Mouse (Mus musculus) common myeloid progenitor, adult 5-6 weeks (primary cell): ENCODE results near the gene Amdhd1. TPM values are rescaled to one million over a fixed set of nuclear protein-coding genes. Genes with fewer than 3 reads are reported as not detected.

Experiments
- ATAC-seq: replicated peaks from 2 replicates; pipeline ENCODE4 v1.8.0; 2016; ENCODE audit warnings: low read depth, mild to moderate bottlenecking, moderate TSS enrichment, inconsistent platforms; ENCODE audit not compliant: poor library complexity, severe bottlenecking
- total RNA-seq: library from RNA; stranded (forward); fragments of 200-1000, 187-1606 nt; gene quantifications from 2 replicates; pipeline ENCODE4 v1.2.3, GENCODE M21; 2017

Amdhd1 gene
- total RNA-seq, 1 experiment from 2014 or later, result not detected

GRCm38 (mm10) chr10:93541585-93541984, 1.8 kb upstream of the Amdhd1 start:
- peak; percentile 45 for ATAC-seq

- peak; percentile 13; the same call in 1 of the 2 replicates for ATAC-seq
Observed at GRCm38 (mm10) chr10:93540431-93541210, 788 bp upstream of the Amdhd1 start, which contains the start of gene Ccdc38. Gene Ccdc38, plus strand, starts transcription at chr10:93540632.

- ATAC-seq, result no peak
Observed at GRCm38 (mm10) chr10:93538818-93539217, 1.0 kb downstream of the Amdhd1 start.

GRCm38 (mm10) chr10:93538287-93538686, 1.5 kb downstream of the Amdhd1 start:
- ATAC-seq, result no peak

- no peak for ATAC-seq
Observed at GRCm38 (mm10) chr10:93525329-93525728, 14.5 kb downstream of the Amdhd1 start.

- peak; percentile 79 for ATAC-seq
Observed at GRCm38 (mm10) chr10:93520994-93521393, 18.8 kb downstream of the Amdhd1 start.

GRCm38 (mm10) chr10:93519756-93520155, 20.1 kb downstream of the Amdhd1 start:
- ATAC-seq, result no peak

- no peak for ATAC-seq
Observed at GRCm38 (mm10) chr10:93519159-93519558, 20.7 kb downstream of the Amdhd1 start.

- ATAC-seq, result no peak
Observed at GRCm38 (mm10) chr10:93518620-93519019, 21.2 kb downstream of the Amdhd1 start.

GRCm38 (mm10) chr10:93518186-93518585, 21.6 kb downstream of the Amdhd1 start:
- no peak for ATAC-seq

GRCm38 (mm10) chr10:93517754-93518153, 22.1 kb downstream of the Amdhd1 start:
- no peak for ATAC-seq

GRCm38 (mm10) chr10:93515927-93516326, 23.9 kb downstream of the Amdhd1 start:
- no peak for ATAC-seq

GRCm38 (mm10) chr10:93515419-93515818, 24.4 kb downstream of the Amdhd1 start:
- ATAC-seq, result 0 out of 2 replicates have a peak, but pooled peaks have one; percentile 50

GRCm38 (mm10) chr10:93509532-93510153, 30.2 kb downstream of the Amdhd1 start:
- ATAC-seq, result no peak

GRCm38 (mm10) chr10:93508383-93508970, 31.4 kb downstream of the Amdhd1 start:
- ATAC-seq, result no peak

GRCm38 (mm10) chr10:93501346-93501745, 38.5 kb downstream of the Amdhd1 start:
- ATAC-seq, result no peak

GRCm38 (mm10) chr10:93500864-93501263, 39.0 kb downstream of the Amdhd1 start:
- ATAC-seq, result peak; percentile 45; the same call in 1 of the 2 replicates

- no peak for ATAC-seq
Observed at GRCm38 (mm10) chr10:93490451-93490850, 49.4 kb downstream of the Amdhd1 start.

GRCm38 (mm10) chr10:93488828-93489226, 51.0 kb downstream of the Amdhd1 start:
- ATAC-seq, result no peak

GRCm38 (mm10) chr10:93488066-93488827, 51.6 kb downstream of the Amdhd1 start, which contains the start of gene Hal:
Gene Hal, plus strand, starts transcription at chr10:93488768.
- ATAC-seq, result peak; percentile 64
